Mouse (Mus musculus): ENCODE results near the gene Nudt1.

Gene Nudt1

GRCm38 (mm10) chr5:140381156-140381555, 59.7 kb downstream of the Nudt1 start:
- no peak for DNase-seq (ENCODE audit: extremely low read depth, low read depth, low spot score)

GRCm38 (mm10) chr5:140382688-140383087, 61.2 kb downstream of the Nudt1 start:
- no peak for DNase-seq (ENCODE audit: extremely low read depth, low read depth, low spot score)

- DNase-seq (ENCODE audit: extremely low read depth, low read depth, low spot score): no peak
These were observed 62.1 kb downstream of the Nudt1 start for GRCm38 (mm10) chr5:140383559-140383958.

GRCm38 (mm10) chr5:140384462-140384861, 63.0 kb downstream of the Nudt1 start:
- no peak for DNase-seq (ENCODE audit: extremely low read depth, low read depth, low spot score)

- no peak for DNase-seq (ENCODE audit: extremely low read depth, low read depth, low spot score)
These were observed 65.8 kb downstream of the Nudt1 start for GRCm38 (mm10) chr5:140387236-140387635.

Data from fat pad, adult 2 months (tissue).